Mouse (Mus musculus) olfactory bulb, adult 2 months (tissue): ENCODE data around the gene Zfp457.

Experiments used
- CTCF ChIP-seq: fragments of 200-500 bp; IDR thresholded peaks from 2 replicates; pipeline ENCODE4 v1.5.1; 2012; ENCODE audit warnings: low read depth, mild to moderate bottlenecking, low read length, moderate library complexity; ENCODE audit not compliant: insufficient read depth
- POLR2A ChIP-seq: fragments of 200-500 bp; IDR thresholded peaks from 2 replicates; pipeline ENCODE4 v1.6.1; 2012; ENCODE audit warnings: mild to moderate bottlenecking, low read depth, low read length, moderate library complexity; ENCODE audit not compliant: insufficient read depth

GRCm38 (mm10) chr13:67306718-67307117, 433 bp upstream of the Zfp457 start:
- TF ChIP-seq CTCF: no peak
- no peak for TF ChIP-seq POLR2A
